Mouse (Mus musculus) liver, embryonic 16.5 days (tissue): ENCODE results near the gene Plekha4. TPM values are rescaled to one million over a fixed set of nuclear protein-coding genes. Genes with fewer than 3 reads are reported as not detected.

Experiments
- ATAC-seq: fragments of 200-750 bp; cut with Nextera tagmentation; 2 replicates; pipeline ENCODE4 v1.8.0; 2017; ENCODE audit warnings: low read depth, mild to moderate bottlenecking, moderate number of reproducible peaks, moderate library complexity
- H3K27ac ChIP-seq: fragments of 300-500 bp; sonication (generic); 2 replicates; pipeline ENCODE4 v1.5.1; 2014; ENCODE audit warnings: mild to moderate bottlenecking, low read length
- H3K27me3 ChIP-seq: fragments of 300-500 bp; sonication (generic); 2 replicates; pipeline ENCODE4 v1.6.1; 2014; ENCODE audit warnings: low read depth, low read length, mixed read lengths; ENCODE audit not compliant: control insufficient read depth, insufficient read depth
- H3K36me3 ChIP-seq: fragments of 300-500 bp; sonication (generic); 2 replicates; pipeline ENCODE4 v1.6.1; 2014; ENCODE audit warnings: mild to moderate bottlenecking; ENCODE audit not compliant: control insufficient read depth, insufficient read depth
- H3K4me1 ChIP-seq: fragments of 300-500 bp; sonication (generic); 2 replicates; pipeline ENCODE4 v1.6.1; 2014; ENCODE audit warnings: low read depth, low read length, mixed read lengths; ENCODE audit not compliant: control insufficient read depth
- H3K4me2 ChIP-seq: fragments of 300-500 bp; sonication (generic); 2 replicates; pipeline ENCODE4 v1.6.1; 2014; ENCODE audit warnings: low read depth, low read length, mixed read lengths
- H3K4me3 ChIP-seq: fragments of 300-500 bp; sonication (generic); 2 replicates; pipeline ENCODE4 v1.5.1; 2014; ENCODE audit warnings: low read depth, mild to moderate bottlenecking, low read length
- H3K9ac ChIP-seq: fragments of 300-500 bp; sonication (generic); 2 replicates; pipeline ENCODE4 v1.6.1; 2014; ENCODE audit warnings: low read depth, low read length
- H3K9me3 ChIP-seq: fragments of 300-500 bp; sonication (generic); replicated peaks from 2 replicates; pipeline ENCODE4 v1.6.1; 2016; ENCODE audit warnings: low read length; ENCODE audit not compliant: control insufficient read depth
- WGBS: fragments of 180-500 bp; shearing (Covaris S2); extraction: QIAGEN DNeasy Blood & Tissue Kit; methylation state at CpG from one replicate; pipeline ENCODE4 v1.1.7; 2014; ENCODE audit not compliant: insufficient replicate concordance; 5-methylcytosine and 5-hydroxymethylcytosine counted together
- polyA plus RNA-seq: library from polyadenylated mRNA; unstranded; fragments of >200 nt; fragmentation: Nextera tagmentation; extraction: Ambion mirVana; gene quantifications from 2 replicates; pipeline ENCODE4 v1.2.1, GENCODE M21; 2015

Plekha4 gene
- polyA plus RNA-seq, 1 experiment from 2014 or later: 0.78 TPM

DNA sequence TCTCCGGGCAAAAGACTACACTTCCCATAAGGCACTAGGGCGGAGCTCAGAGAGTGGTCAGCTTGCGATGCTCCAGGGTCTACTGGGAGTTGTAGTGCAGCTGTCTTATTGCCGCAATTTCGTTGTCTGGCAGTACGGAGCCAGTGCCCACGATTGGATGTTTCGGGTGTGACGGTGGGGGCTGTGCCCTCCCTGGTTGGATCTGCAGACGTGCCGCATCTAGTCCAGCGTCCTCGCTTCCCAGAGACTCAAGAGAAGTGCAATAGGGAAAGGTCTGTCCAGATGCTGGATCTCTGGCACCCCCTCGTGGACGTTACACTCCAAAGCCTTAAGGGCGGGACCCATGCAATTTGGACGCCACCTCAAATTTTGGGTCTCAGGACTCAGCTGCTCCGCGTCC, 63.0 kb downstream of the Plekha4 start:
- no peaks in the 10 kb centered on the region for H3K27me3 ChIP-seq
- no peaks in the 10 kb centered on the region for H3K9me3 ChIP-seq
- ATAC-seq: peak; percentile 90
- H3K4me3 ChIP-seq: peak overlapping the region; percentile 55
- peak overlapping the region; percentile 62 for H3K4me2 ChIP-seq
- H3K9ac ChIP-seq: 0 out of 2 replicates have a peak overlapping the region, but pooled peaks have one; percentile 21
- H3K27ac ChIP-seq: no peak overlapping the region
- peaks cover 6% of the 10 kb centered on the region; the same call in 1 of the 2 replicates for H3K36me3 ChIP-seq
- 7% methylated on average over 19 of the region's 19 CpGs for WGBS
- H3K4me1 ChIP-seq: peaks cover 6% of the 10 kb centered on the region

- Histone ChIP-seq H3K27me3 (no peaks in the 10 kb centered on the region), H3K9me3 (no peaks in the 10 kb centered on the region), H3K36me3 (0 out of 2 replicates have a peak, but pooled peaks cover 3% of the 10 kb centered on the region), H3K9ac (no peak overlapping the region), H3K4me2 (no peak overlapping the region), H3K27ac (no peak overlapping the region), H3K4me1 (peaks cover 6% of the 10 kb centered on the region), H3K4me3 (no peak overlapping the region)
- 81% methylated on average over 5 of the region's 5 CpGs for WGBS
- ATAC-seq: no peak
Observed at GRCm38 (mm10) chr7:45589898-45590297, 63.8 kb downstream of the Plekha4 start.

DNA sequence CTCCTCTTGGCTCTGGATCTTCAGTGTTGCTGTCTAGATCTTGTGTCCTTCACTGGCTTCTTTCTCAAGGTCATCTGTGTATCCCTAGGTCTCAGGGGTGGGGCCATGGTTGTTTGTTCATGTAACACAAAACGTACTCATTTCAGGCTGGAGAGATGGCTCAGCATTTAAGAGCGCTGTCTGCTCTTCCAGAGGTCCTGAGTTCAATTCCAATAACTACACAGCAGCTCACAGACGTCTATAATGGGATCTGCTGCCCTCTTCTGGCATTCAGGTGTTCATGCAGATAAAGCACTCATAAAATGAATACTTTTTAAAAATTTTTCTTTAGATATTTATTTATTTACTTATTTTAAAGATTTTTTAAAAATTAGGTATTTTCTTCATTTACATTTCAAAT, 64.7 kb downstream of the Plekha4 start:
- peaks cover 6% of the 10 kb centered on the region for H3K4me1 ChIP-seq
- WGBS: 45% methylated on average over 3 of the region's 3 CpGs
- ATAC-seq: no peak

DNA sequence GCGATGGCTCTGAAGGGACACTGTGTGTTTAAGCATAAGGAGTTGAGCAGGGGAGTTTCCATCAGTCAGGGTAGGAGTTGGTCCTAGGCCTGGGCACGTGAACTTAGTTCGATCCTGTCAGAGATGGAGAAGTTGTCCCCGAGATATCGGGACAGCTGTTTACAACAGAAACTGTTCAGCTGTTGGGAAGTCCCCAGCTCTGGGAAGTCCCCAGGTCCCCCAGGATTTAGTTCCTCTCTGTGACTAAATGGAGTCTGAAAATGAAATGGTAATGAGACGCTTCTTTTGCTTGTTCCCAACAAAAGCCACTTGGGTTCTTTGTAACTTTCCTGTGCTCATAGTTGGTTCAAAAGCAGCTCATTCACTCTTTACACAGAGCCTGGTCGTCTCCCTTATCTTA, 65.8 kb downstream of the Plekha4 start:
- 47% methylated on average over 7 of the region's 7 CpGs for WGBS
- no peak overlapping the region for H3K4me2 ChIP-seq
- no peaks in the 10 kb centered on the region for H3K9me3 ChIP-seq
- no peak overlapping the region for H3K4me3 ChIP-seq
- no peaks in the 10 kb centered on the region for H3K36me3 ChIP-seq
- no peak for ATAC-seq
- no peaks in the 10 kb centered on the region for H3K27me3 ChIP-seq
- H3K4me1 ChIP-seq: peaks cover 6% of the 10 kb centered on the region
- H3K27ac ChIP-seq: no peak overlapping the region
- no peak overlapping the region for H3K9ac ChIP-seq

More for the DNA sequence above, 64.7 kb downstream of the Plekha4 start:
- H3K4me2 ChIP-seq: no peak overlapping the region
- no peaks in the 10 kb centered on the region for H3K9me3 ChIP-seq
- no peaks in the 10 kb centered on the region for H3K36me3 ChIP-seq
- no peaks in the 10 kb centered on the region for H3K27me3 ChIP-seq
- no peak overlapping the region for H3K9ac ChIP-seq
- H3K4me3 ChIP-seq: no peak overlapping the region
- no peak overlapping the region for H3K27ac ChIP-seq

DNA sequence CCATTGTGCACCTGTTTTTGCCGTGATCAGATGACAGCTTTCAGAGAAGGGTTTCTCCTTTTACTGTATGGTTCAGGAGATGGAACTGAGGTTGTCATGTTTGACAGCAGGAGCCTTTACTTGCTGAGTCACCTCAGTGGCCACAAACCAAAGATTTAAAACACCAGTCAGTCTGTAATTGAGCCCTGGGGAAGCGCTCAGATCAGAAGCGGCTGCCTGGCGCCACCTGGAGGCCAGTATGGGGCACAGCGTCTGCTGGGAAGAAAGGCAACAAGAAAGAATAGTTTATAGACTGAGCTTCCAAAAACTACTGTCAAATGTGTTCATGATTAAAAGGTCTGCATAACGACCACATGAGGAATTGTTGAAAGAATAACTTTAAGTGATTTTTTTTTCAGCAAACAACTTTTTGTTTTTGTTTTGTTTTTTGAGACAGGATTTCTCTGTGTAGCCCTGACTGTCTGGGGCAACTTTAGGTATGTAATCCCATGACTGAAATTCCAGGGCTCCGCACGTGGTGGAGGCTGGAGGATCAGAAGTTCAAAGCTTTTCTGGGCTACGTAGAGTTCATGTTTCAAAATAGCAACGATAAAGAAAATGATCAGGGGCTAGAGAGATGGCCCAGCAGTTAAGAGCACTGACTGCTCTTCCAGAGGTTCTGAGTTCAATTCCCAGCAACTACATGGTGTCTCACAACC, 67.1 kb downstream of the Plekha4 start:
- no peaks in the 10 kb centered on the region for H3K36me3 ChIP-seq
- H3K27ac ChIP-seq: no peak overlapping the region
- H3K27me3 ChIP-seq: no peaks in the 10 kb centered on the region
- H3K9me3 ChIP-seq: no peaks in the 10 kb centered on the region
- peaks cover 6% of the 10 kb centered on the region for H3K4me1 ChIP-seq
- ATAC-seq: no peak
- H3K4me2 ChIP-seq: no peak overlapping the region
- H3K9ac ChIP-seq: no peak overlapping the region
- H3K4me3 ChIP-seq: no peak overlapping the region
- 17% methylated on average over 10 of the region's 10 CpGs for WGBS

DNA sequence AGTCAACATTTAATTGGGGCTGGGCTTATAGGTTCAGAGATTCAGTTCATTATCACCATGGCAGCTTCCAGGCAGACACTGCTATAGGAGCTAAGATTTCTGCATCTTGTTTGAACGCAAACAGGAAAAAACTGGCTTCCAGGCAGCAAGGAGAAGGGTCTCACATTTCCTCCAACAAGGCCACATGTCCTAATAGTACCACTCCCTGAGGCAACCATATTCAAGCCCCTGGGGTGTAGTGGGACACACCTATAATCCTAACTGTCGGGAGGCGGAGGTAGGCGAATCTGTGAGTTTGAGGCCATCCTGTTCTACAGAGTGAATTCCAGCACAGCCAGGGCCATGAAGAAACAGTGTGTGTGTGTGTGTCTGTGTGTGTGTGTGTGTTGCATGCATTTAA, 69.0 kb downstream of the Plekha4 start:
- Histone ChIP-seq H3K4me1 (peaks cover 2% of the 10 kb centered on the region), H3K27ac (no peak overlapping the region), H3K4me3 (no peak overlapping the region), H3K4me2 (no peak overlapping the region), H3K36me3 (no peaks in the 10 kb centered on the region), H3K27me3 (no peaks in the 10 kb centered on the region), H3K9me3 (no peaks in the 10 kb centered on the region), H3K9ac (no peak overlapping the region)
- no peak for ATAC-seq
- WGBS: 63% methylated on average over 4 of the region's 4 CpGs

DNA sequence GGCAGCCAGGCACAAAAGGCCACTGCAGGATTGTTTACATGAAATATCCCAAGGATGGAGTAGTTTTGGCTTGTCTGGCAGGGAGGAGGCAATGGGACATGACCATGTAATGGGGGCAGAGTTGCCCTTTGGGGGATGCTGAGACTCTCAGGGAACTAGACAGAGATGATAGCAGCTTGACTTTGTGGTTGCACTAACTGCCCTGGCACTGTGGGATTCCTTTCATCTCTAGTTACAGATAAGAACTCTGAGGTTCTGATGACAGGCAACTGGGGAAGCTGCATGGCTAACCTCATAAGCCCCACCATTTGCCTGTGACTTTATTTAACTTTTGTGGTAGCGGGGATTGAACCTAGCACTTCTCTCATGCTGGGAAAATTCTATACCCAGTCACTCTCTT, 70.0 kb downstream of the Plekha4 start:
- Histone ChIP-seq H3K4me1 (peaks cover 2% of the 10 kb centered on the region), H3K27ac (no peak overlapping the region), H3K9ac (no peak overlapping the region), H3K4me2 (no peak overlapping the region), H3K36me3 (no peaks in the 10 kb centered on the region), H3K9me3 (no peaks in the 10 kb centered on the region), H3K27me3 (no peaks in the 10 kb centered on the region), H3K4me3 (no peak overlapping the region)
- WGBS: 43% methylated on average over 1 of the region's 1 CpGs
- ATAC-seq: no peak

GRCm38 (mm10) chr7:45597013-45597412, 70.9 kb downstream of the Plekha4 start:
- Histone ChIP-seq H3K4me3 (no peak overlapping the region), H3K4me1 (peaks cover 2% of the 10 kb centered on the region), H3K27ac (no peak overlapping the region), H3K27me3 (no peaks in the 10 kb centered on the region), H3K9me3 (no peaks in the 10 kb centered on the region), H3K9ac (no peak overlapping the region), H3K36me3 (no peaks in the 10 kb centered on the region), H3K4me2 (no peak overlapping the region)
- 55% methylated on average over 5 of the region's 5 CpGs for WGBS
- ATAC-seq: no peak

GRCm38 (mm10) chr7:45597527-45597926, 71.4 kb downstream of the Plekha4 start:
- H3K4me1 ChIP-seq: no peaks in the 10 kb centered on the region; the same call in none of the 2 replicates
- ATAC-seq: no peak
- WGBS: 70% methylated on average over 6 of the region's 6 CpGs
- H3K9ac ChIP-seq: no peak overlapping the region
- no peaks in the 10 kb centered on the region for H3K27me3 ChIP-seq
- no peak overlapping the region for H3K27ac ChIP-seq
- no peak overlapping the region for H3K4me3 ChIP-seq
- H3K36me3 ChIP-seq: no peaks in the 10 kb centered on the region
- no peak overlapping the region for H3K4me2 ChIP-seq
- H3K9me3 ChIP-seq: no peaks in the 10 kb centered on the region
